Mouse (Mus musculus) megakaryocyte progenitor cell, adult 5-6 weeks (primary cell): ENCODE measurements at regions not wholly inside any gene's neighbourhood (a gene's known extent, or its start where the extent isn't known, plus 50 kb on each side); places are given as distances from the start of the nearest gene placed in this dataset.

Experiments
- ATAC-seq: replicated peaks from 2 replicates; pipeline ENCODE4 v1.8.0; 2016; ENCODE audit warnings: mild to moderate bottlenecking, moderate TSS enrichment, inconsistent platforms; ENCODE audit not compliant: poor library complexity

GRCm38 (mm10) chr14:105431584-105431983 lies 173.2 kb downstream of the Ndfip2 start:
- peak; percentile 83 for ATAC-seq

GRCm38 (mm10) chr14:105429664-105430257 lies 171.4 kb downstream of the Ndfip2 start:
- no peak for ATAC-seq

DNA sequence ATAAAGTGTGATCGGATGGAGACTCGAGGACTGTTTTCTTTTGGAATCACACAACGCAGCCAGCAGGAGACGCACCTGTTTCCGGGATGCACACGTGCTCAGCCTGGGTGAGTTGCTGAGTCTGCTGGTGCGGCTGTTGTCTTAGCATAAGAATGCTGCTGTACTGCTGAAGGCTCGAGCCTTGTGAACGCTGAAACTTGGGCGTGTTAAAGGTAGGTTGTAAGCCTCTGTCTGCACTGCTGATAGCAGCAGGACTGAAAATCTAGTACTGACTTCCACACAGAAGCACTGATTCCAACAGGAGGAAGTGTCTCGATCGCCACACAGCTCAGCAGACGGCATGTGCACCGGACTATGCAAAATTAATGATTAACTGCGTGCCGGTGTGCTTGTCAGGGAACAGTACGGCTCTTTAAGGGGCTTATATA lies 169.1 kb downstream of the Ndfip2 start:
- no peak; the same call in 1 of the 2 replicates for ATAC-seq

DNA sequence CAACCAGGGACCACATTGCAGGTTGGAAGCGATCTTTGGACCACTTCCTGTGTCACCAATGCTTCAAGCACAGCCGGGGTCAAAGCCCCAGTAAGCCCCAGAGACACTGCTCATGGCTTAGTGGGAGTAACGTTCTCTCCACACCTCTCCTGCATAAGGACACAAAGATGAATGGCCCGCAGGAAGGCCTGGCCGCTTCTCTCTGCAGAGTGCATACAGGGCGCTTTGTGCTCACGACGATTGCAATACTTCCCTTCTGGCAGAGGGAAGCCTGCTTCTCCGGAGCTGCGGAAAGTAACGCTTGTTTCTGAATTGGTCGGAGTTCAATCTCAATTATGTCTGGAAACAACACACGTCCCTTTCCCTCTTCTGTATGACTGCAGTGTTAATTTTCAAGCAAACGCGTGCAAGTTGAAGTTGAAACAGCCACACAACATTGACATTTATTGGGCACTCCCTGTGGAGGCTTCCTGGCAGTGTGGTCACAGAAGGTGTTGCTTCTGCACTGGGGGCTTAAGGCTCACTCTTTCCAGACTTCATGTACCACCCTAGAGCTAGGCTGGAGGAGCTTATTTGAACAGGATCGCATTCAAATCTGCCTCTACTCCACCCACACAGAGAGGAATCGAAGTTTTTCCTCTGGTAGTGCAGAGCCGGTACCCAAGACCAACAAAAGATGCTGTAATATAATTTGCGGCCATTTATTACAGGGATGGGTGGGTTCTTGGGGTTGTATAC lies 168.4 kb downstream of the Ndfip2 start:
- ATAC-seq: no peak

DNA sequence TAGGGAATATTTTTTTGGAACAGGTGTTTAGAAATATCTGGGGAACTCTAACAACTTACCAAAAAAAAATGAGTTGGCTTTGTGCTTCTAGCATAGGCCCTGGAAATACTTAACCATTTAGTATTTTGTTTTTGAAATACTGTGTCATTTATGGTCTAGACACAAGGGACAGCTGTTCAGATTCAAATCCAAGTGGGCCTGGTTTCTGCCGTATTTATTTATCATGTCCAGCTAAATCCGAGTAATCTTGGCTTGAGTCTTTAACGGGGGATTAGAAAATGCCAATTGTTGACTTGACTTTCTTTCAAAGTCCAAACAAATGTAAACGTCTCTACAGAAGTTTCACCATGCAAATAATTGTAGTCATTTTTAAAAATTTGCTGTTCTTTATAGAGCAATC lies 159.6 kb downstream of the Ndfip2 start:
- no peak for ATAC-seq

DNA sequence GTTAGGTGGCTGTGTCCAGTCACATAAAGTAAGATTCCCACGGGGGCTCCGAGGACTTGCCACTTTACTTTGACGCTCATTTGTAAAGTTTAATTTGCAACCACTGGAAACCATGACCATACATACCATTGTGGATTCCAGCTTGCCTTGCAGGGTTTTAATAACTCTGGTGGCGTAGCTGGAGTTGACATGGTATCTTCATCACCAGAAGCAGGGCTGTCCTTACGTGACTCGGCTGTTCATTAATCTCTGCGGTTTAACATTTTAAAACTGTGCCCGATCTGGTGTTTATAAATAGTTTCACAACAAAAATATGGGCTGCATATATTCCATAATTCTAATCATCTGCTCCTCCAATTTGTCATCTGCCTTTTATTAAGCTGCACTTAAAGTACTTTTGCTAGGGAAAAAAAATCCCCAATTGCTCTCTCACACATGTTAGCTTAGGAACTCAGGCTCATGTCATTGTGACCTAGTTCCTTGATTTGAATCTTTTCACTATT lies 159.1 kb downstream of the Ndfip2 start:
- ATAC-seq: no peak

- no peak for ATAC-seq
Measured at GRCm38 (mm10) chr14:105416964-105417363, 158.6 kb downstream of the Ndfip2 start.

- ATAC-seq: no peak
Measured at GRCm38 (mm10) chr14:105404662-105405061, 146.3 kb downstream of the Ndfip2 start.

- no peak for ATAC-seq
Measured at GRCm38 (mm10) chr14:105404241-105404640, 145.9 kb downstream of the Ndfip2 start.

DNA sequence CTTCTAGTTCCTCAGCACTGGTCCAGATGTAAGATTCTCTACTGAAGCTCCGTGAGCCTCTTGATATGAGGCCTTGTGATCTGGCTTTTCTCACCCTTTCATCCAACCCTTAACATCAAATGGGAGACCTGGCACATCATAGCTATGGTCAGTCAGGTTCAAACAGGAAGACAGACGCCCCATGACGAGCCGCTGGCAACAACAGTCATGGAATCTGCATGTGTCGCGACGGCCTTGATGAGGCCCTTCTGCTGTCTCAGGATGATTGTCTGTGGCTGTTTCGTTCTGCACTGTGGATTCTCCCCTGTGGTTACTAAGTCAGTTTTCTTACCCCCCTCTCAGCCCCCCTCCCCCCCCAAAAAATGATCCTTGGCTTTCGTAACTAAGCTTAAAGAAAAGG lies 144.9 kb downstream of the Ndfip2 start:
- ATAC-seq: no peak

GRCm38 (mm10) chr14:105402556-105402955 lies 144.2 kb downstream of the Ndfip2 start:
- no peak for ATAC-seq

DNA sequence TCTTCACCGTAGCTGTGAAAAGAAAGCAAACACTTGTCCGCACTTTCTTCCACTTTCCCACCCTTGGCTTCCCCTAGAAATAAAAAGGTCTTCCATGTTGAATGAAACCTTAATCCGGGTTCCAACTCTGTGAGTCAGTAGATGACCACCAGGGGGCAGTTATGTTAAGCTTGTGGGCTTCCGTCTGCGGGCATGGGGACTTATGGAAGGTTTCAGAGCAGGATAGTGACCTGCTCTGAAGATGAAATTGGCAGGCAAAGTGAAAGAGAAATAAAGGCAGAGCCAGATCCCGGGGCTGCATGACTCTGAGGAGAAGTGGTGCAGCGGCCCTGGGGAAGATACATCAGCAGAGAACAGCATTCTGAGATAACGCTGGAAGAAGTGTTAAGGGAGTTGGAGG lies 139.1 kb downstream of the Ndfip2 start:
- peak; percentile 99 for ATAC-seq

DNA sequence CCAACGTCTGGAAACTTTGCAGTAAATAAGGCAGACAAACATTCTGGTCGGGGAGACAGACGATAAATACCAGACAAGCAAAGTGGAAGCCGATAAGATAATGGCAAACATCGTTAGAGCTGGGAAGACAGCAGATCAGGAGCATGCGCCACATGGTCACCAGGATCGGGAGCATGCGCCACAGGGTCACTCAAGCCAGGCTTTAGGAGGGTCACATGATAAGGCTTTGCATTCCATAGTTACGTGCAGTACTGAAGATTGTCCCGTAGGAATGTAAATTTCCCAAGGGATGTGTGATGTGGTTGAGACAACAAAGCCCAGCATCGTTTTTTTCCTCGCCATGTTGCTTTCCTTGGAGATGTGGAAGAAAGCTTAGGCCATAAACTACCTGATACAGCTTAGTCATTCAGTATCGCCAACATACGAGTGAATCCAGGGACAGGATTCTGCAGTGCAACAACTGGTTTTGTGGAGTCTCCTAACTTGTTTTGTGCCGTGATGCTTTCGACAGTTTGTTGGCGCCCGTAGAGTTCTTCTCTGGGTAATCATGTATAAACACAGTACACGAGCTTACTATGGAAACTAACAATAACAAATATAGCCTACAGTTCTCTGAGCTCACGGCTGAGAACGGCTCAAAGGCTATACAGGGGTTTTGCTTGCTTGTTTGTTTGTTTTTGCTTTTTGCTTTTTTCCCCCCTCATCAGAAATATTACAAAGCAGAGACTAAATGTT lies 133.9 kb downstream of the Ndfip2 start:
- ATAC-seq: no peak

GRCm38 (mm10) chr14:105391430-105391829 lies 133.1 kb downstream of the Ndfip2 start:
- no peak for ATAC-seq

GRCm38 (mm10) chr14:105385119-105385518 lies 126.7 kb downstream of the Ndfip2 start:
- no peak for ATAC-seq

- ATAC-seq: peak; percentile 78
Measured at GRCm38 (mm10) chr14:105383382-105383781, 125.0 kb downstream of the Ndfip2 start.

- ATAC-seq: no peak
Measured at GRCm38 (mm10) chr14:105380101-105380500, 121.7 kb downstream of the Ndfip2 start.

DNA sequence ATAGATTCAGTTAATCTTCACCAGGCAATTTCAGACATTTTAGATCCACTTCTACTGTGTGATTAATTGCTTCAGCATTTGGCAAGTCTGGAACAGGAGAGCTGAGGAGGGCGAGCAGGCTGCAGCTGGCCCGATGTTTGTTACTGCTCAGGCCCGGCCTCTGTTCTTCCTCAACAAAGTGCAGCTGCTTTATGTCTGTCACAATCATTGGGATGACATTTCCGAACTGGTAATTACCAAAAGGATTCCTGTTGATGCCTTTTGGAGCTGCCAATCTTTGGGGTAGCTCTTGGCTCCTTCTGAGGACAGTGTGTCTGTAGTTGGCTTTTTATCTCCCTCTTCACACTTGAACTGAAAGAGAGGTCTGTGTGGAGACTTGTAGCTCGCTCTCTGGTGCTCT lies 119.4 kb downstream of the Ndfip2 start:
- no peak for ATAC-seq

GRCm38 (mm10) chr14:105377035-105377621 lies 118.8 kb downstream of the Ndfip2 start:
- no peak for ATAC-seq

- ATAC-seq: no peak
Measured at GRCm38 (mm10) chr14:105369637-105370435, 111.5 kb downstream of the Ndfip2 start.

GRCm38 (mm10) chr14:105360530-105360929 lies 102.2 kb downstream of the Ndfip2 start:
- ATAC-seq: no peak
